Mouse (Mus musculus): ENCODE measurements around the gene Fsip1.

GRCm38 (mm10) chr2:118236196-118236595 lies 20.6 kb downstream of the Fsip1 start:
- no peak for TF ChIP-seq CTCF (IDR thresholded peaks at IDR 0.05)
- TF ChIP-seq EP300 (IDR thresholded peaks at IDR 0.05): no peak
